Mouse (Mus musculus): ENCODE data around the gene Upk1b.
"Not testable (repeated sequence)": the region's sequence is repeated elsewhere in the genome, so short reads cannot be mapped to it uniquely, and the experiment has no call there.

Upk1b gene

DNA sequence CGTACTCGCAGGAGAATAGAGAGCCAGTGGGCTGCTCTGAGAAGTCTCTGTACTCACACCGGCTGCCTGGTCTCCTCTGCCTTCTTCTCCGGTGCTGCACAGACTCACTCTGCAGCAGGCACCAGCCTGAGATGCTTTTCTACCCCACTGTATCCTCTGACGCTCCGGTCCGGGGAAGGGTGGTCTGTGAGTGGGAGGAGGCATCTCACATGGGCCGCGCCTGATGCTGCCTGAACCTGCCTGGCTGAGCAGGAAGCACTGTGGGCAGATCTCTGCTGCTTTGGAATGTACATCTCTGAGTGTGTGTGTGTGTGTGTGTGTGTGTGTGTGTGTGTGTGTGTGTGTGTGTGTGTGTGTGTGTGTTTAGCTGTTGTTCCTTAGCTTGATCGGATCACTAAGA, at the start of gene Upk1b:
TSS of gene Upk1b (minus strand) at position 238 of the 400 bp plus-strand sequence.
- no peak for DNase-seq (ENCODE audit: low read depth)

DNA sequence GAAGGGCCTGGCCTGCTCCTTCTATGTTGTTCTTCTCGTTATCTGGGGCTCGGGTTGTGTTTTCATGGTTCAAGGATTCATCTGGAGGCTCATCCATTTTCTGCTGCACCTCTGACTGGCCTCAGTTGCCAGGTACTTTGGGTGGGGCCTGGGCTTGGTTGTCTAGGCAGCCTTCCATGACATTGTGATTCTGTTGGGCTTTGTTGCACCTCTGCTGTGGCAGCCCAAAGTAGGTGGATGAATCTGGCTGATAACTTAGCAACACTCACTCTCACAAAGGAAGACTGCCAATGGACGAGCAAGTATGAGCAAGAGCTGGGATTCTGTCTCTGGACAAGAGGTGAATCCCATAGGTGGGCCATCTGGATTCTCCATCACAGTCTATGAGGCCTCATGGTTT, 28.5 kb upstream of the Upk1b start, which contains the start of gene 4930435E12Rik:
TSS of gene 4930435E12Rik (minus strand) at position 101 of the 400 bp plus-strand sequence.
- DNase-seq (ENCODE audit: low read depth) = no peak

DNA sequence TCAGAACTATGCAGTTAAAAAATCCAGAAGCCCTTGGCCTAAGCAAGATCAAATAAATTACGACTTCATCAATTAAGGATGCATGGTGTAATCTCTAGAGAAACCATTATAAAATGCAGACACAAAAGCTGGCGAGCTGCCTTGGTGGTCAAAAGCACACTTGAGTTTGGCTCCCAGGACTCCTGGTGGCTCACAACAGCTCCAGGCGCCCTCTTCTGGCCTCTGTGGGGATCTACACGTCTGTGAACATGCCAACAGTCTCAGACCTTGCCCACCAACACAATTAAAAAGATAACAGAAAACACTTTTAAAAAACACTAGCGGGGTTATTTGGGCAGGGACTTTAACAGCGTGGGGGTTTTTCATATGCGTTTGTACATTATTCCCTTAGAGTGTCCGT, 12.4 kb upstream of the Upk1b start:
- DNase-seq (ENCODE audit: low read depth) = peak; percentile 81

DNA sequence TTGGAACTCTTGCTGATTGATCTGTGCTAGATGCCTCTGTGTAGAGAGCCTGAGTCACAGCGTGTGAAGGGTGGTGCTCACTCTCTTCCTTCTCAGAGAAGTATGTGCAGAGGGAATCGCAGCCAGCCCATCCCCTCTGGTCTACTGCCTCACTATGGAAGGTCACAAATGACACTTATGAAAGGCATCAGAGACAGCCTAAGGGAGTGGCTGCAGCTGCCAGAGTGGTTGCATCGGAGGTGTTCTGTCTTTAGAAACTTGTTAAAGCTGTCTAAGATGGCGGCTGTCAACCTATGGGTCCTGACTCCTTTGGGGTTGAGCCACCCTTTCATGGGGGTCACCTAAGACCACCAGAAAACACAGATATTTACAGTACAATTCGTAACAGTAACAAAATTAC, 10.1 kb upstream of the Upk1b start:
- DNase-seq (ENCODE audit: low read depth) = no peak

DNA sequence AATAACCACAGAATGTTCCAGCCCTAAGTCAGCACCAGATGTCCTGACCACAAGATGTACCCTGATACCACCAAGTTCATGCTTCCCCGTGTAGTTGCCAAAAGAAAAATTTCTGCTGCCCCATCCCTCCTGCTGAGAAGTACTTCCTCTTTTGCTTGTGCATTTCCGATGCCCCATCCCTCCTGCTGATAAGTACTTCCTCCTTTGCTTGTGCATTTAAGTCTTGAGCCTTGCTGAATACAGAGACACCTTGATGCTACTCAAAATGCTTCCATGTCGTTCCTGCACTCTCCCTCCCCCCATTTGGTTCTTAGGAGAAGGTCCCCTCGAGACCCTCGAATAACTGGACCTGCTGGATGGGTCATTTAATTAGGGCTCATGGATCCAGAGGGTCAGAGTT, 7.7 kb upstream of the Upk1b start:
- DNase-seq (ENCODE audit: low read depth) = not testable (repeated sequence)

DNA sequence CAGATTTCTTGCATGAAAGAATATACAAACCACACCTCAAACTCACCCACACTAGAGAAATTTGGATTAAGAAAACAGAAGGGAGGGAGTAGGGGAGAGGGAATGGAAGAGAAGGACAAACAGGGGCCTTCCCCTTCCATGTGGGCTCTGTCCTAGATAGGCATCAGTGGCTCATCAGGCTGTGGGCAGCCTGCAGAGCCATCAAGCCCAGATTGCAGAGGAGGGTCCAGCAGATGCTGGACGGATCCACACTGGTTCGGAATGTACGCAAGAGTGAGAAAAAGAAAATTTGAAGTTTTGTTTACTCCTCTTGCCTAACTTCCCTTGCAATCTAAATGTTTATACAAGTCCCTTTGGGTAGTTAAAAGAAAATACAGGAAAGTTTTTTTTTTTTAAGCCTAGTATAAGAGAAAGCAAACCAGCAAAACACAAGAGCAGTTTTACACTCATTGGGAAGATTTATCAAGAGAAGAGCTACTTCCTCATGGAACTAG, 1.1 kb downstream of the Upk1b start:
- DNase-seq (ENCODE audit: low read depth) = no peak

DNA sequence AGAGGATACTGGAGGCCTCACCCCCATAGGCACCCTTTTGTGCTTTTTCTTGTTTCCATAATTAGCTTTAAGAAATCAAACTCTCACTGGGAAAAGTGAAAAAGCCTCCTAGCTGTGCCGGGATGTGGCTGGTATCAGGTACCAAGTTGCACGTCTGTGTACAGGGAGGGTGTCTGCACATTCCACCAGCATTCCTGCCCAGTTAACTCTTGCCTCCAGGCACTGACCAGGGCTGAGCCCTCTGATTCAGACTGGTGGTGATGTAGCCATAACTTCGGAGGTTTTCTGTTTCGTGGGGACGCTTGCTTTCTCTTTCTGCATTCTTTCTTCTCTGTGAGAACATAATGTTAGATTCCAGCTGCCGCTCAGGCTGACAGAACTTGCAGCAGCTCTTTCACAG, 7.0 kb downstream of the Upk1b start:
- DNase-seq (ENCODE audit: low read depth) = peak; percentile 8

DNA sequence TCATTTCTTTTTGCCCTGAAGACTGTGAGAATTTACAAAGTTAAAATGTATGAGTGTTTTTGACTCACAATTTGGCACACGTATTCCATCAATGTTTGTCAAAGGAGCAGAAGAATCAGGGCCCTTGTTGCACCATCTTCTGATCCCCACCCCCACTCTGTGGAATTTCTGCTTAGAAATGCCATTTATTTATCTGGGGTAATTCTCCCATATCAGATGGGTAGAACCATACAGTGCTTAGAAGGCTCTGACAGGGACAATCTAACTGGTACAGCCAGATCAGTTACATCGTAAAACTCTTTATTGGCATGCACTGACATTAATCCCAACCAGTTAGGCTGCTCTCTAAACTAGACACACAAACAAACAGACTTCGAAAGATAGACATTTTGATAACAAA, 10.2 kb downstream of the Upk1b start:
- DNase-seq (ENCODE audit: low read depth) = no peak

DNA sequence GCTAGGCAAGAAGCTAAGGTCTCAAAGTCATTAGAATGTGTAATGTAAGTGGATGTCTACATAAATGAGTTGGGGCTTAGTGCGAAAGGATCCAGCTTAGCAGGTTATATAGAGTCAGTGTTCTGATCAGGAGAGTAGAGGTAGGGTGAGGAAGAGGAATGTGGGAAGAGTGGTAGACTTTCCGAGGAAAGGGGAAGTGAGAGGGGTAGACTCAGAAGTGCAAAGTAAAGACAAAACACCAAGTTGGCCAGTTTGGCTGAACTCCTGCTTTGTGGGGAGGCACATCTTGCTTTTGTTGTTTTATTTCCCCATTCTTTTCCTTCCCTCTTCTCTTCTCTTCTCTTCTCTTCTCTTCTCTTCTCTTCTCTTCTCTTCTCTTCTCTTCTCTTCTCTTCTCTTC, 11.1 kb downstream of the Upk1b start:
- no peak for DNase-seq (ENCODE audit: low read depth)

DNA sequence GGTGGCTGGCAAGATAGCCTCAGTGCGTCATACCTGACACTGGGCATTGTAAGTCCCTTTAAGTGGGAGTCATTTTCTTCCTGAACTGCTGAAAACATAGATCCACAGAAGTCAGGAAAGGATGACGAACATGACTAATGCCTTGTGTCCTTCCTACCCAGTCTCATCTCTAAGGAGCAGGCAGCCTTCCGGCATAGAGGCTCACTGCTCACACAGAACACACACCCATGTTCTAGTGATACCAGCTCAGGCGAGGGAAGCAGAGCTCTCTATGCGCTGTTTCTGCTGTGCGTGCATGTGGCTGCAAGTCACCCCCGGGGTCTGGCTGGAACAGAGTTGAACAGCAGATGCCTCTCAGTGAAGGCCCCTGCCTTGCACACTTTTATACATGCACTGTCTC, 14.8 kb downstream of the Upk1b start:
- DNase-seq (ENCODE audit: low read depth) = no peak

DNA sequence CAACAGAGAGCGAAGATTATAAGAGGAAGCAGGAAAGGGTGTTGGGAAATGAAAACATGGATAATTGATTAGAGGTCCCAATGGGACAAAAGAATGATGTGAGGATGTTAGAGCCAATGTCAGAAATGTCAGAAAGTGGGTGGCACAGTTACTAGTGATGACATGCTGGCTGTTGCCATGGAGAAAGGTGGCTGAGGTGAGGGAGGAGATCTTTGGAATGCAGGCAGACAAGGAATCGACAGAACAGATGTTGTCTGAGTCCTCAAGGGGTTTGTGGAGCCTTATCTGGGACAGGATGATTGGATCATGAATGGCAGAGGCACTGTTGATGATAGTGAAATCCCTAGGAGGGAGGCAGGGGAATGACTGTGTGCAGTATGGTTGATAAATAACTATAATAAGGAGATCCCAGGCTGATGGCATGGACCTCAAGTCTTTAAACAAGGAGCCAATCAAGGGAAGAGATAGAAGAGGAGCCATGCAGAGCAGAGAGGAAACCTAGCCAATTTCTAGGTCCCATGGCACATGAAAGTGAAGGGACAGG, 17.5 kb downstream of the Upk1b start:
- no peak for DNase-seq (ENCODE audit: low read depth)

DNA sequence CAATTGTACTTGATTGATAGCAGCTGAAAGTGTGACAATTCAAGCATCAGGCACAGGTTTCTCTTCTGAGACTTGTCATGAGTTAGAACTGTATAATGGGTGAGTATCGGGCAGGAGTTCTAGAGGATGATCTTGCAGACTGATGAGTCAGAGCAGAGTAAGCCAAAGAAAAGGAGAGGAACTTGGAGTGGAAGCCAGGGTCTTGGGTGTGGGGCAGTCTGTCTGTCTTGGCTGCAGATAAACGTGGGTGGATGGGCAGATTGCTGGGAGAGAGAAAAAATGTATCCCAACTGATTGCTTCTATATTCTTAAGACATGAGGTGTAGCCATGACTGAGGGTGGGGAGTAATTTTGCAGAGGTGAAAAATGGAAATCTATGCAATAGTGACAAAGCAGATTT, 18.2 kb downstream of the Upk1b start:
- peak; percentile 2 for DNase-seq (ENCODE audit: low read depth)

DNA sequence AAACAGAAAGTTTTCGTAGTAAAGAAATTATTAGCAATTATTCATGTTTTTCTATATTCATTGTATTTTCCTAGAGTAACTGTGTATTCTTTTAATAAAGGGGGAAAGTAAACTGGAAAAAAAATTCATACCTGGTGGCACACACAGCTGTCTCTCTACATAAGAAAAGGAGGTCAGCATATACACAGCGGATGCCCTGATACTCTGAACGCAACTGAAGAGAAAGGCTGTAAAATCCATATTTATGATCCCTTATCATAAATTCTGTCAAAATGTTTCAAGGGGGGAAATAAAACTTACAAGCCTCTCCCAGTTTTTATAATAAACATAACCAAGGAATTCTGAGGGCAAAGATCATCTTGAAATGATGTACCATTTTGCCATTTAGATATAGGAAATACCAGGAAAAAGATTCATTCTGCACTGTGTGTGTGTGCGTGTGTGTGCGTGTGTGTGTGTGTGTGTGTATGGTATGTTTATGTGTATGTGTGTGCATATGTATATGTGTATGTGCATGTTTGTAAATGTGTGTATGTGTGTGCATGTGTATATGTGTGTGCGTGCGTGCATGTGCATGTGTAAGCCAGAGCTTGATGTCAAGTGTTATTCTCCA, 19.1 kb downstream of the Upk1b start:
- no peak for DNase-seq (ENCODE audit: low read depth)

DNA sequence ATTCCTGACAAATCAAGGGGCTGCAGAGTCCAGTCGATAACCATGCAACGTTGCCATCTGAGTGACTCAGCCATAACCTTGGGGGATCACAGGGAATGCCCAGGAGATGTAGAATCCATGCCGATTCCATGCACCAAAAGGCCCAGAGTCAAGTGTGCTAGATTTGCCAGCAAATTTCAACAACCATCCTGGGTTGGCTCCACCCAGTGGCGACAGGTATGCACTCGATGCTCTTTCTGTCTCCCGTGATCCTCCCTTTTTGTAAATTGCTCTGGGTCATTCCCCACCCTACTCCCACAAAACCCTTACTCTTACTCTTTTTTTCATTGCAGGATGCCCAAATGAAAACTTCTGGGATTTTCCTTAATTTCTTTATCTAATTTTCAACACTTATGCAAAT, 23.8 kb downstream of the Upk1b start:
- no peak for DNase-seq (ENCODE audit: low read depth)

DNA sequence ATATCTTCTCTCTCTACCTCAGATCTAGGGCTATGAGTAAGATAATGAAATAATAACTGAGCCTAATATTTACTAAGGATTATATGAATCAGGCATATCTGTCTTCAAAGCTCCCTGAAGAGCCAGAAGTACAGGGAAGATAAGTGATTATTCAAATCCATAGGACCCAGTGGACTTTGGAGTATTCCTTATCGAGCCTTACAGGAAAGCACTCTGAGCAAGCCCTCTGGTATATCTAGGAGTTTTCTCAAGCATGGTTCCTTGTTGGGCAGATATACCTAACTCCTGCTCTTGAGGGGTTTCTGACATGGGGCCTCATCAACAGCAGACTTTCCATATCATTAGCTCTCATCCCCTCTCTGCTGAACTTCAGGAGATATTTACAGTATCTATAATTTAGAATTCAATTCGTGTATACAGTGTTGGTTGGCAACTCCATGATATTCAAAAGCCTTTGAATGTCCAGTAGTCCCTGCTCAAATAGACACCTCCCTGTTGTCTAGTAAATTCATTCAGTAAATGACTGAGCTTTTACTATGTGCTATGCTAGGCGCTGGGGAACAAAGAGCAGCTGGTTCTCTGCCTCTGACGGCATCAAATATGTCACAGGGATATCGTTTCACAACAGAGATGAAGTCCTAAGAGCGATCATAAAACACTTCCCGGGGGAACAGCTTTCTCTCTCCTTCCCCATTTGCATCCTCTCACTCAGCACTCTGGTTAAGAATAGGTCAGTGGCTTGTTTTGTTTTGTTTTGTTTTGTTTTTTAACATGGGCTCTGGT, 25.0 kb downstream of the Upk1b start:
- no peak for DNase-seq (ENCODE audit: low read depth)

DNA sequence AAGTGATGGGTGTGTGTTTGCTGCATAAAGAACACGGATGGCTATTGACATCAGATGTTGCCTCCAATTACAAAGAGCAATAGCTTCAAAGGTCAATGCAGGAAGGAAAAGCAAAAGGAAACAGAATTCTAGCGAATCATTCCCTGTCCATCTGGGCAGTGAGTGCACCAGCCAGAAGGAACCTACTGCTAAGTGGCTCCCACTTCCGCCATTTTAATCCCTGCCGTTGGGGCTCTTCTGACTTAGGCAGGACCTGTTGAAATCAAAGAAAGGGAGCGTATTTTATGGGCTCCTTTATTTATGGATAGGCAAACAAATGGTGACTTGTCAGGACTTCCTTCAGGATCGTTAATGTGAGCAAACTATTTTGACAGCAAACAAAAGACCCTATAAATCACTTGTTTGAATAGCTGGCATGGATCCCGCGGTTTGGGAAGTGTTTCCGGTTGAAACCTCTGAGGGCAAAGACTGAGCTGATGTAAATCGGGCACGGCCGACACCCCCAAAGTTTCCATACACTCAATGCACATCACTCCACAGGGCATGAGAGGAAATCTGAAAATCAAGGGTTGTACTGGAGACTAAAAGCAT, 27.1 kb downstream of the Upk1b start:
- no peak for DNase-seq (ENCODE audit: low read depth)

DNA sequence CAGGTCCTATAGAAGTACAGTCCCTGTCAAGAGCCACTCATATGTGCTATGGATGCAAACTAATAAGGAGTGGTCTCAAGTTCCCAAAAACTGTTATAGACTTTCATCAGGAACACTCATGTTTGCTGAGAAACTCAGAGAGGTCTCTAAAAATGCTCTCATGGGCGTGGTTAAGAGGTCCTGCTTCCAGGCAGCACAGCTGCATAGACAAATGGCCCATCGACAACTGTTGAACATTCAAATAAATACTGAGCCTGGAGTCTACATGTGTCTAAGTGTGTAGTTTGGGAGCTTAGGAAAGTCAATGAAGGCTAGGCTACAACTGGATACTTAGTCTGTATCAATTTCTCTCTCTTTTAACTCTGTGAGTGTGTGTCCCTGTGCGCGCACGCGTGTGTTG, 29.0 kb downstream of the Upk1b start:
- no peak for DNase-seq (ENCODE audit: low read depth)

DNA sequence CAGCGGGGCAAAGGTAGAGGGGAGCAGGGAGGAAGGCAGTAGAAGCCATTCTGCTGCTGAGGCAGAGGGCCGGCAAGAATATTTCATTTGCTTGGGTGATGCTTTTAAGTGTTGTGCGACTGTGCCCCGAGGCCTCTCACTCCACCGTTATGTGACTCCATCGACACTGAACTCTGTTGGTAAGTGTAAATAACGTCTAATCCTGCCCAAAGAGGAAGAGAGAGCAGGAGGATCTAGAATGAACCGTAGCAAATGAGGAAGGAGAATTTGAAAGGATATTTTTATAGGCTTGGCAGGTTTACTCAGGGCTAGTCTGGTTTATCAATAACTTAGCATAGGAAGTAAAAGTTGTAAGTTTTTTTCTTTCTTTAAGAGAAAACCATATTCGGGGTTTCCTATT, 30.6 kb downstream of the Upk1b start:
- no peak for DNase-seq (ENCODE audit: low read depth)

DNA sequence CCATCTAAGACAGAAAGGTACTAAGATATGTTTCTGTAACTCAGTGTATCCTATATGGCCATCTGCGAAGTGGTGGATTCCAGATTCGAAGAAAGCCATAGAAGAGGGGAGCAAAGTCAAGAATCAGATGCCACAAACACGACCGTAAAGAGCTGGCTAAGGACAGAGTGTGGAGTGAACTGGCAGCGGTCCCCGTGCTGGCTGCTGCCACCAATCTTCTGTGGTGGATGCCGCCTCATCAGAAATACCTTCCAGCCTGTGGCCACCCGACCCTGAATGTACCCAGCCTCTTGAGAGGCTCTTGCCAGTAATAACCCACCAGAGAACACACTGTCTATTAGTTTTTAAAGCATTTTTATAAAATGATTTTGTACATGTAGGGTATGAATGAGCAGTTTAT, 31.7 kb downstream of the Upk1b start:
- no peak for DNase-seq (ENCODE audit: low read depth)

DNA sequence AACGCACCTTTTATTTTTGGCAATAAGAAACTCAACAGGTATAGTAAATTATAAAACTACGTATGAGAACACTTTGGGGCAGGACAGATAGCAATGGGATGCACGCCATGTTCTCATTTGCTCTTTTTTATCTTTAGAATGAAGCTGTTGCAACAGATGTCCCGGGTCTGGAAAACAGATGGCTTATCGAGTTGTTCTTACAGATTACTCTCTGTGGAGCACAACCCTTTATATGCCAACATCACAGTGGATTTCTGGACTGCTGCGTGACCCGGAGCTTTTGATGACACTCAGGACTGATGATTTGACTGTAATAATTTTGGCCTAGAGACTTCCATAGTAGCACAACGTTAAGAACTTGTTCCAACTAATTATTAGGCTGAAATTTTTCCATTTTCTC, 32.4 kb downstream of the Upk1b start:
- DNase-seq (ENCODE audit: low read depth) = no peak

DNA sequence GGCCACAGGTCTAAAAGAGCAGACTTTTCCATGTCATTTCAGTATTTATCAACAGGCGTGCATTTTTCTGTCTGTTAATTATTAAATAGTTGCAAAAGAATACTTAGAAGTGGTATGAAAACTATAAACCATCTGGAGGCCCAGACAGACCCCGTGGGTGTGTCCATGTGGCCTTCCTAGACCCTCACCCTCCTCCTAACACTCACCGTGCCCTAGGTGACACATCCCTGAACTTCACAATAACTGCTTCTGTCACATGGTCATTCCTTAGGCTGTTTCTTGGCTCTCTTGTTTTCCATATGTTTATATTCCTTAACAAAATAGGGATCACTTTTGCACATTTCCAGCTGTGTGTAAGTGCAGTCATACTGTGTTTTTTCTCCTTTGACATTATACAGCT, 33.5 kb downstream of the Upk1b start:
- no peak for DNase-seq (ENCODE audit: low read depth)

DNA sequence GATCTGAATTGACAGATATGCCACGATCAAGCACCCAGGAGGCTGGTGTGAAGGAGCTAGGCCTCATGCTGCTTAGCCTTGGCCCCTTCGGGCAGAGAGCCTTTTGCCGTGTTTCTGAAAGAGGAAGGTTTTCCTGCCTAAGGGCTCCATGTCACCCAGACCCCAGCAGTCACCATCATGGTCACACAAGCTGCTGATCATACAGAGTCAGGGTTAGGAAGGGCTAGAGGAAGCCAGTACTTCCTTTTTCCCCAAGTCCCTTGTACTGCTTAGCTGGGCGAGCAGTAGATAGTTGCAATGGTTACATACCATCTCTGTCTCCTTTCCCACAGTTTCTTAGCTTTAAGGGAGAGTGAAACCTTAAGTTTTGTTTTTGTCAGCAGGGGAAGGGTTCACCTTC, 36.6 kb downstream of the Upk1b start:
- no peak for DNase-seq (ENCODE audit: low read depth)

DNA sequence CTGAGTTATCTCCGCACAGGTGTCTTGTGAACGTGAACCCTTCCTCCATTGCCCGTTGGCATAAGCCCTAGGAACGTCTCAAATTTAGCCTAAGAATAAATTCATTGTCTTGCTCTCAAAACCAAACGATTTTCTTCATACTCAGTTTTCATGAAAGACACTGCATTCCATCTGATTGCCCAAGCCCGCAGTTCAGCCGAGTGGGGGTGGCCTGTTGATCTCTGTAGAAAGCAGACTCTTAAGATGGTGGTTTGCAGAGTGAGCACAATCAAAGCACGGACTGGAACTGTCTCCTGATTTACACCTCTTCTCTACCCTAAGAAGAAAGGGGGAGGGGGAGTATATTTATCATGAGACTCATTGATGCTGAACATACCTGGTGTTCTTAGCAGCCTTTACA, 37.7 kb downstream of the Upk1b start:
- no peak for DNase-seq (ENCODE audit: low read depth)

All from NIH3T3 (cell line).